Mouse (Mus musculus) midbrain, postnatal 0 days (tissue): ENCODE results near the gene Wipf3. TPM values are rescaled to one million over a fixed set of nuclear protein-coding genes. Genes with fewer than 3 reads are reported as not detected.

ENCODE experiments used
- ATAC-seq: fragments of 200-750 bp; cut with Nextera tagmentation; 2 replicates; pipeline ENCODE4 v1.8.0; 2017; ENCODE audit warnings: moderate number of reproducible peaks, mild to moderate bottlenecking, moderate TSS enrichment, moderate library complexity; ENCODE audit not compliant: low FRiP score
- DNase-seq: peaks from one replicate; pipeline ENCODE4 v3.0.0-alpha.2; 2015; ENCODE audit warnings: low spot score
- H3K27ac ChIP-seq: fragments of 300-500 bp; sonication (generic); 2 replicates; pipeline ENCODE4 v1.5.1; 2014; ENCODE audit warnings: low read depth, mild to moderate bottlenecking, low read length, mixed read lengths
- H3K27me3 ChIP-seq: fragments of 300-500 bp; sonication (generic); 2 replicates; pipeline ENCODE4 v1.6.1; 2014; ENCODE audit warnings: low read length, control low read depth, mixed read lengths; ENCODE audit not compliant: insufficient read depth
- H3K36me3 ChIP-seq: fragments of 300-500 bp; sonication (generic); 2 replicates; pipeline ENCODE4 v1.6.1; 2014; ENCODE audit warnings: low read length, control low read depth, mixed read lengths; ENCODE audit not compliant: insufficient read depth
- H3K4me1 ChIP-seq: fragments of 300-500 bp; sonication (generic); 2 replicates; pipeline ENCODE4 v1.6.1; 2014; ENCODE audit warnings: mild to moderate bottlenecking, control low read depth, antibody characterized with exemption, low read length, mixed read lengths; ENCODE audit not compliant: insufficient read depth
- H3K4me2 ChIP-seq: fragments of 300-500 bp; sonication (generic); 2 replicates; pipeline ENCODE4 v1.6.1; 2014; ENCODE audit warnings: low read depth, mild to moderate bottlenecking, low read length, mixed read lengths; ENCODE audit not compliant: poor library complexity, severe bottlenecking
- H3K4me3 ChIP-seq: fragments of 300-500 bp; sonication (generic); 2 replicates; pipeline ENCODE4 v1.5.1; 2014; ENCODE audit warnings: low read depth, mild to moderate bottlenecking, low read length, moderate library complexity
- H3K9ac ChIP-seq: fragments of 300-500 bp; sonication (generic); replicated peaks from 2 replicates; pipeline ENCODE4 v1.6.1; 2014; ENCODE audit warnings: mild to moderate bottlenecking, low read length, moderate library complexity, mixed read lengths; ENCODE audit not compliant: poor library complexity, severe bottlenecking
- H3K9me3 ChIP-seq: fragments of 300-500 bp; sonication (generic); 2 replicates; pipeline ENCODE4 v1.6.1; 2016; ENCODE audit warnings: low read length, control low read depth
- CTCF ChIP-seq: IDR thresholded peaks from 2 replicates; pipeline ENCODE4 v1.5.1; 2016; ENCODE audit warnings: antibody characterized with exemption, mild to moderate bottlenecking
- WGBS: fragments of 180-500 bp; shearing (Covaris S2); extraction: QIAGEN DNeasy Blood & Tissue Kit; methylation state at CpG from one replicate; pipeline ENCODE4 v1.1.7; 2014; 5-methylcytosine and 5-hydroxymethylcytosine counted together
- polyA plus RNA-seq: library from polyadenylated mRNA; unstranded; fragments of >200 nt; fragmentation: Nextera tagmentation; extraction: Ambion mirVana; gene quantifications from 2 replicates; pipeline ENCODE4 v1.2.1, GENCODE M21; 2015
- total RNA-seq: library from RNA; depleted of rRNA; stranded (reverse); fragments of >200 nt; gene quantifications from 2 replicates; pipeline ENCODE4 v1.2.3, GENCODE M21; 2014; rRNA removed

The Wipf3 gene
- total RNA-seq (4.5 and 5.9 TPM in 2 replicates), polyA plus RNA-seq (1.3 and 1.7 TPM in 2 replicates)

DNA sequence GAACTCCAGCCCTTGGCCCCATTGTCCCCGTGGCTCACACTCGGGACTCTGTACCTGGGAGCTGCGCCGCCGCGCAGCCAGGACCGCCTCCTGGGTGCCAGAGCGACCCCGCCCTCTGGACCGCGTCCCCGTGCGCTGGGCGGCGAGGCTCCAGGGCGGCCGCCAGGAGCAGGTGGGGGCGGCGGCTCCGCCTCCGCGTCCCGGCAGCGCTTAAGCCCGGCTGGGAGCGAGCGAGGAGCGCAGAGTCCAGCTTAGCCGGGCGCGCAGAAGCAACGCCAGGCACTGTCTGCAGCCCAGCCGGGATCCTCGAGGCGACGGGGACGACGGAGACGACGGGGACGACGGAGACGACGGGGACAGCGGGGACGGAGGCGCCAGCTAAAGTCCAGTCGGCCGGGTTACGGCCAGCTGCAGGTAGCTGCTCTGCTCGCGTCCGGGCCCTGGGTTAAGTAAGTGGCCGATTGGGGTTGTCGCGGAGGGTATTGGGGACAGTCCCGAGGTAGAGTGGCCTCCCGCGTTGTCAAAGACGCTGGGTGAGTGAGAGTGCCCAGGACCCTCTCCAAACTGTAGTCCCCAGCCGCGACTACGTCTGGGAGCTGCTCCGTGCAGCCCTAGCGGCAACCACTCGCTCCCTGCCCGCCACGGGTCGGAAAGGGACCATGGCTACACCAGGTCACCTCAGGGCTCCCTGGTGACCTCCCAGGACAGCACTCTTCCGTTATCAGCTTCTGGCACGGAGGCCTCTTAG is at the start of gene Wipf3:
TSS of gene Wipf3 (plus strand) at position 157 of the 748 bp plus-strand sequence.
- peak within 1 kb of the TSS; percentile 72 for H3K4me3 ChIP-seq
- peak within 1 kb of the TSS; percentile 84 for H3K4me2 ChIP-seq
- H3K4me1 ChIP-seq = peaks cover 10% of the 10 kb centered on the region; the same call in 1 of the 2 replicates
- no peaks in the 10 kb centered on the region for H3K36me3 ChIP-seq
- ATAC-seq (peak; percentile 75), DNase-seq (peak; percentile 41)
- H3K9ac ChIP-seq = peak within 1 kb of the TSS; percentile 73
- peak within 1 kb of the TSS; percentile 47; the same call in 1 of the 2 replicates for H3K27ac ChIP-seq
- WGBS = under 1% methylated on average over 64 of the region's 71 CpGs
- no peaks in the 10 kb centered on the region for H3K9me3 ChIP-seq
- 0 out of 2 replicates have a peak, but pooled peaks have one; percentile 6 for TF ChIP-seq CTCF
- H3K27me3 ChIP-seq = no peaks in the 10 kb centered on the region; the same call in 1 of the 2 replicates

- 76% methylated on average over 8 of the region's 8 CpGs for WGBS
- no peaks in the 10 kb centered on the region for H3K9me3 ChIP-seq
- DNase-seq (no peak), ATAC-seq (no peak)
- H3K27ac ChIP-seq = no peak overlapping the region
- 0 out of 2 replicates have a peak, but pooled peaks cover 4% of the 10 kb centered on the region for H3K4me1 ChIP-seq
- no peak overlapping the region for H3K9ac ChIP-seq
- no peak overlapping the region for H3K4me3 ChIP-seq
- no peak overlapping the region for H3K4me2 ChIP-seq
- no peaks in the 10 kb centered on the region for H3K36me3 ChIP-seq
- H3K27me3 ChIP-seq = no peaks in the 10 kb centered on the region
- TF ChIP-seq CTCF = no peak
These were observed 46.8 kb upstream of the Wipf3 start for GRCm38 (mm10) chr6:54382636-54383035.

GRCm38 (mm10) chr6:54383893-54384524 is 45.4 kb upstream of the Wipf3 start:
- no peak overlapping the region for H3K4me2 ChIP-seq
- no peak for TF ChIP-seq CTCF

GRCm38 (mm10) chr6:54384777-54385176 is 44.6 kb upstream of the Wipf3 start:
- H3K9ac ChIP-seq = no peak overlapping the region
- WGBS = 97% methylated on average over 1 of the region's 1 CpGs
- H3K36me3 ChIP-seq = no peaks in the 10 kb centered on the region
- ATAC-seq (no peak), DNase-seq (no peak)
- no peak overlapping the region for H3K27ac ChIP-seq
- no peak overlapping the region for H3K4me3 ChIP-seq
- H3K4me1 ChIP-seq = 0 out of 2 replicates have a peak, but pooled peaks cover 4% of the 10 kb centered on the region
- H3K9me3 ChIP-seq = no peaks in the 10 kb centered on the region
- TF ChIP-seq CTCF = no peak
- no peaks in the 10 kb centered on the region for H3K27me3 ChIP-seq
- H3K4me2 ChIP-seq = no peak overlapping the region

More at GRCm38 (mm10) chr6:54383893-54384524, 45.4 kb upstream of the Wipf3 start:
- WGBS = 41% methylated on average over 12 of the region's 12 CpGs
- Histone ChIP-seq H3K4me3 (no peak overlapping the region), H3K4me1 (0 out of 2 replicates have a peak, but pooled peaks cover 4% of the 10 kb centered on the region), H3K9ac (no peak overlapping the region), H3K27ac (no peak overlapping the region), H3K27me3 (no peaks in the 10 kb centered on the region), H3K9me3 (no peaks in the 10 kb centered on the region), H3K36me3 (no peaks in the 10 kb centered on the region)
- ATAC-seq (no peak), DNase-seq (no peak)

GRCm38 (mm10) chr6:54386429-54386828 is 43.0 kb upstream of the Wipf3 start:
- H3K4me3 ChIP-seq = no peak overlapping the region
- H3K4me2 ChIP-seq = no peak overlapping the region
- no peaks in the 10 kb centered on the region for H3K36me3 ChIP-seq
- H3K4me1 ChIP-seq = 0 out of 2 replicates have a peak, but pooled peaks cover 4% of the 10 kb centered on the region
- no peak for TF ChIP-seq CTCF
- 0 out of 2 replicates have a peak overlapping the region, but pooled peaks have one; percentile 43 for H3K27ac ChIP-seq
- H3K9me3 ChIP-seq = no peaks in the 10 kb centered on the region
- DNase-seq = peak; percentile 14
- no peak; the same call in 1 of the 2 replicates for ATAC-seq
- WGBS = 57% methylated on average over 4 of the region's 4 CpGs
- H3K27me3 ChIP-seq = no peaks in the 10 kb centered on the region
- no peak overlapping the region for H3K9ac ChIP-seq
